Mouse (Mus musculus) thymus, adult 2 months (tissue): ENCODE measurements around the gene Hspa1b. TPM values are rescaled to one million over a fixed set of nuclear protein-coding genes. Genes with fewer than 3 reads are reported as not detected.
A peak's percentile ranks its signal among the peaks of the same experiment; 100 is the strongest.

Source experiments
- DNase-seq: peaks from one replicate; pipeline ENCODE4 v3.0.0; 2021
- H3K27ac ChIP-seq: fragments of 200-500 bp; 2 replicates; pipeline ENCODE4 v1.5.1; 2012; ENCODE audit warnings: low read length, control low read depth; ENCODE audit not compliant: control insufficient read depth, insufficient read depth
- H3K27me3 ChIP-seq: fragments of 200-500 bp; 2 replicates; pipeline ENCODE4 v1.6.1; 2012; ENCODE audit warnings: mild to moderate bottlenecking, low read length, moderate library complexity, mixed read lengths; ENCODE audit not compliant: control insufficient read depth, insufficient read depth
- H3K36me3 ChIP-seq: fragments of 200-500 bp; 2 replicates; pipeline ENCODE4 v1.6.1; 2012; ENCODE audit warnings: mild to moderate bottlenecking, low read length, moderate library complexity; ENCODE audit not compliant: control insufficient read depth, insufficient read depth
- H3K4me1 ChIP-seq: fragments of 200-500 bp; replicated peaks from 2 replicates; pipeline ENCODE4 v1.6.1; 2012; ENCODE audit warnings: low read length; ENCODE audit not compliant: control insufficient read depth, insufficient read depth
- H3K4me3 ChIP-seq: fragments of 200-500 bp; 2 replicates; pipeline ENCODE4 v1.5.1; 2012; ENCODE audit warnings: mild to moderate bottlenecking, low read length, control low read depth, moderate library complexity; ENCODE audit not compliant: control insufficient read depth, insufficient read depth
- CTCF ChIP-seq: fragments of 200-500 bp; IDR thresholded peaks from 2 replicates; pipeline ENCODE4 v1.5.1; 2012; ENCODE audit warnings: mild to moderate bottlenecking, control low read depth, low read length, moderate library complexity, borderline replicate concordance; ENCODE audit not compliant: control insufficient read depth, poor library complexity, insufficient read depth; ENCODE audit errors: extremely low read depth
- POLR2A ChIP-seq: fragments of 200-500 bp; IDR thresholded peaks from 2 replicates; pipeline ENCODE4 v1.6.1; 2012; ENCODE audit warnings: mild to moderate bottlenecking, low read length, control low read depth, moderate library complexity; ENCODE audit not compliant: control insufficient read depth, poor library complexity, insufficient read depth; ENCODE audit errors: extremely low read depth
- WGBS: fragments of 180-500 bp; shearing (Covaris S2); methylation state at CpG from one replicate; pipeline ENCODE4 v1.1.7; 2018; 5-methylcytosine and 5-hydroxymethylcytosine counted together
- polyA plus RNA-seq: library from polyadenylated mRNA; depleted of rRNA; stranded (reverse); fragments of >200 nt; gene quantifications from 2 replicates; pipeline ENCODE4 v1.2.3, GENCODE M21; 2012; rRNA removed

The Hspa1b gene
- polyA plus RNA-seq, 1 experiment: 26.5 TPM

GRCm38 (mm10) chr17:34915410-34915831 is 43.6 kb downstream of the Hspa1b start:
- no peak for DNase-seq
- Histone ChIP-seq H3K27me3 (no peaks in the 10 kb centered on the region), H3K36me3 (peaks cover 31% of the 10 kb centered on the region), H3K27ac (no peak overlapping the region), H3K4me3 (no peak overlapping the region), H3K4me1 (no peaks in the 10 kb centered on the region)
- WGBS: 24% methylated on average over 11 of the region's 11 CpGs
- no peak for TF ChIP-seq POLR2A
- TF ChIP-seq CTCF: no peak

DNA sequence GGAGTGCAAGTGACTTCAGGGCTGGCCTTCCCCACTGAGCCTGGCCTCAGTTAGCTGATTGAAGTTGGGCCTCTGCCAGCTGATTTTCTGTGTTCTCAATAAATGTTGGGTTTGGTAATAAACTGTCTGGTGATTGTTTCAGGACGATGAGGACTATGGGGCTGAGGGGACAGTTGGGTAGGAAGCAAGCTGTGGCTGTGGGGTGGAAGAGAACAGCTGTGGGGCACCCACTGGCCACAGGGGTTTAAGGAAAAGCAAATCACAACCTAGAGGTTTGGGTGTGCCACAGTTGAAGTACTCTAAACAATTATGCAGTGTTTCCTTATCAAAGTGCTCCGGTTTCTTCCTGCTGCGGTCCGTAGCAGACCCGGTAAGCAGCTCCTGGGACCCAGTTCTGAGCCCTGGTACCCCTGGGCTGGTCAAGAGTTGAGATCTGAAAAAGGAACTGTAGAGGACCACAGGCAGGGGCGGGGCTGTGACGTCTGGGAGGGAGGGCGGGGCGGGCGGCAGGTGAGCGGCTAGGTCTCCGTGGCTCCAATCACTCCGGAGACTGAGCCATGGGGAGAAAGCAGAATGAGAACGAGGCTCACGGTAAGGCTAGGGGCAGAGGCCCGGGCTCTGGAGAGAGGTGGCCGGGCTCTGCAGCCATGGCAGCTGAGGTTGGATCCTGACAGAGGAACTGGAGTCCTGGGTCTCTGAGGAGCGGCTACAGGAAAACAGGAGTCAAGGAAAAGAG is 44.9 kb downstream of the Hspa1b start, which contains the start of gene Slc44a4:
Gene Slc44a4 (plus strand): TSS at position 537 of the 736 bp plus-strand sequence.
- Histone ChIP-seq H3K27me3 (no peaks in the 10 kb centered on the region), H3K27ac (no peak within 1 kb of the TSS), H3K4me1 (no peaks in the 10 kb centered on the region), H3K36me3 (peaks cover 43% of the 10 kb centered on the region), H3K4me3 (no peak within 1 kb of the TSS)
- 90% methylated on average over 18 of the region's 18 CpGs for WGBS
- TF ChIP-seq CTCF (no peak), POLR2A (no peak)
- DNase-seq: no peak

- Histone ChIP-seq H3K27me3 (no peaks in the 10 kb centered on the region), H3K36me3 (peaks cover 65% of the 10 kb centered on the region), H3K4me1 (no peaks in the 10 kb centered on the region), H3K27ac (no peak overlapping the region), H3K4me3 (no peak overlapping the region)
- WGBS: 56% methylated on average over 5 of the region's 5 CpGs
- DNase-seq: peak; percentile 87
- TF ChIP-seq POLR2A (no peak), CTCF (peak; percentile 99)
Measured at GRCm38 (mm10) chr17:34911945-34912351, 47.1 kb downstream of the Hspa1b start.

DNA sequence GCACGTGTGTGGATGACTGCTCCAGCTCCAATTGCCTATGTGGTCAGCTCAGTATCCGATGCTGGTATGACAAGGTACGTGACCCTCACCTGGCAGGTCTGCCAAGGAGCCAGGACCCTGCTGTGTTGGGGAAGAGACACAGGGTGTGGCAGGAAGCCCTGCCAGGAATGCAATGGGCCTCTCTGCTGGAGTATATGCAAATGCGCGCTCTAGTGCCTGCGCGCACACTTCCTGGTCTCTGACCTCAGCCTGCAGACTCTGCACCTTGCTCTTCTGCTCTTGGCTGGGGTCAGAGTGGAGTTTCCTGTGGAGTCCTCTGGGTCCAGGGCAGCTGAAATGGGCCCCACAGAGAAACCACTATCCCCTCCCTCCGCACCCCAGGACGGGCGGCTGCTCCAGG is 48.1 kb downstream of the Hspa1b start:
- Histone ChIP-seq H3K36me3 (peaks cover 74% of the 10 kb centered on the region), H3K27ac (no peak overlapping the region), H3K4me3 (no peak overlapping the region), H3K4me1 (no peaks in the 10 kb centered on the region), H3K27me3 (no peaks in the 10 kb centered on the region)
- TF ChIP-seq POLR2A (no peak), CTCF (no peak)
- 92% methylated on average over 10 of the region's 10 CpGs for WGBS
- DNase-seq: no peak

Other genes starting within 250 kb of the Hspa1b start
- gene C4b, start 215.4 kb downstream of the Hspa1b start, polyA plus RNA-seq: 11.8 and 15.2 TPM in 2 replicates
- 0.09 and 0.16 TPM in 2 replicates for gene Cyp21a1, start 154.7 kb downstream of the Hspa1b start, polyA plus RNA-seq
- gene Stk19, start 122.3 kb downstream of the Hspa1b start, polyA plus RNA-seq: 62.2 and 80.8 TPM in 2 replicates
- 95.7 and 115 TPM in 2 replicates for gene Dxo, start 122.2 kb downstream of the Hspa1b start, polyA plus RNA-seq
- 209 TPM in 2 replicates for gene Skiv2l, start 109.0 kb downstream of the Hspa1b start, polyA plus RNA-seq
- 26.1 and 33.4 TPM in 2 replicates for gene Nelfe, start 108.8 kb downstream of the Hspa1b start, polyA plus RNA-seq
- 12.3 and 14.9 TPM in 2 replicates for gene Cfb, start 96.7 kb downstream of the Hspa1b start, polyA plus RNA-seq
- 15.0 and 16.3 TPM in 2 replicates for gene Zbtb12, start 79.8 kb downstream of the Hspa1b start, polyA plus RNA-seq
- 0.03 TPM in 1 of 2 replicates, not detected in the other for gene Gm20547, start 77.2 kb downstream of the Hspa1b start, polyA plus RNA-seq
- gene C2, start 61.0 kb downstream of the Hspa1b start, polyA plus RNA-seq: 12.9 and 18.4 TPM in 2 replicates
- 372 and 380 TPM in 2 replicates for gene Ehmt2, start 60.8 kb downstream of the Hspa1b start, polyA plus RNA-seq
- gene Slc44a4, start 44.8 kb downstream of the Hspa1b start, polyA plus RNA-seq: 0.33 and 0.59 TPM in 2 replicates
- gene Neu1, start 28.0 kb downstream of the Hspa1b start, polyA plus RNA-seq: 66.9 and 82.3 TPM in 2 replicates
- gene Gm20481, start 10.7 kb upstream of the Hspa1b start, polyA plus RNA-seq: not detected in 2 replicates
- gene Hspa1a, start 12.9 kb upstream of the Hspa1b start, polyA plus RNA-seq: 10.0 and 12.2 TPM in 2 replicates
- gene Hspa1l, start 13.5 kb upstream of the Hspa1b start, polyA plus RNA-seq: 0.06 and 0.28 TPM in 2 replicates
- 207 and 265 TPM in 2 replicates for gene Lsm2, start 22.6 kb upstream of the Hspa1b start, polyA plus RNA-seq
- 404 and 545 TPM in 2 replicates for gene Vars, start 41.7 kb upstream of the Hspa1b start, polyA plus RNA-seq
- 1.1 and 1.5 TPM in 2 replicates for gene Vwa7, start 57.3 kb upstream of the Hspa1b start, polyA plus RNA-seq
- 12.3 and 18.3 TPM in 2 replicates for gene Sapcd1, start 68.8 kb upstream of the Hspa1b start, polyA plus RNA-seq
- 15.5 and 20.0 TPM in 2 replicates for gene Msh5, start 87.5 kb upstream of the Hspa1b start, polyA plus RNA-seq
- gene Clic1, start 90.7 kb upstream of the Hspa1b start, polyA plus RNA-seq: 316 and 321 TPM in 2 replicates
- 54.0 and 55.3 TPM in 2 replicates for gene Ddah2, start 99.8 kb upstream of the Hspa1b start, polyA plus RNA-seq
- gene Ly6g6c, start 106.2 kb upstream of the Hspa1b start, polyA plus RNA-seq: 3.6 and 5.0 TPM in 2 replicates
- 0.18 and 0.20 TPM in 2 replicates for gene Mpig6b, start 106.9 kb upstream of the Hspa1b start, polyA plus RNA-seq
- gene Ly6g6e, start 117.7 kb upstream of the Hspa1b start, polyA plus RNA-seq: 2.3 and 3.4 TPM in 2 replicates
- gene Ly6g6d, start 118.8 kb upstream of the Hspa1b start, polyA plus RNA-seq: 0.59 and 1.5 TPM in 2 replicates
- gene Ly6g6f, start 126.4 kb upstream of the Hspa1b start, polyA plus RNA-seq: 0.66 and 1.3 TPM in 2 replicates
- 191 and 202 TPM in 2 replicates for gene Abhd16a, start 130.0 kb upstream of the Hspa1b start, polyA plus RNA-seq
- 0.27 TPM in 1 of 2 replicates, not detected in the other for gene Ly6g5c, start 149.0 kb upstream of the Hspa1b start, polyA plus RNA-seq
- gene Ly6g5b, start 156.2 kb upstream of the Hspa1b start, polyA plus RNA-seq: 5.9 and 8.3 TPM in 2 replicates
- 35.2 and 37.8 TPM in 2 replicates for gene Gpank1, start 162.2 kb upstream of the Hspa1b start, polyA plus RNA-seq
- gene Csnk2b, start 162.8 kb upstream of the Hspa1b start, polyA plus RNA-seq: 500 and 515 TPM in 2 replicates
- gene D17H6S53E, start 167.1 kb upstream of the Hspa1b start, polyA plus RNA-seq: 12.9 and 16.0 TPM in 2 replicates
- 0.55 and 0.85 TPM in 2 replicates for gene Apom, start 172.8 kb upstream of the Hspa1b start, polyA plus RNA-seq
- 411 TPM in 2 replicates for gene Bag6, start 175.9 kb upstream of the Hspa1b start, polyA plus RNA-seq
- gene Prrc2a, start 205.7 kb upstream of the Hspa1b start, polyA plus RNA-seq: 770 and 778 TPM in 2 replicates
- 5.4 and 8.9 TPM in 2 replicates for gene Aif1, start 216.8 kb upstream of the Hspa1b start, polyA plus RNA-seq
- 30.7 and 49.6 TPM in 2 replicates for gene Lst1, start 229.2 kb upstream of the Hspa1b start, polyA plus RNA-seq
- 358 and 375 TPM in 2 replicates for gene Ltb, start 235.2 kb upstream of the Hspa1b start, polyA plus RNA-seq
- gene Tnf, start 242.8 kb upstream of the Hspa1b start, polyA plus RNA-seq: 11.3 and 11.4 TPM in 2 replicates
- 14.4 and 14.5 TPM in 2 replicates for gene Lta, start 246.1 kb upstream of the Hspa1b start, polyA plus RNA-seq